Mouse (Mus musculus) myocyte (in vitro differentiated cells): ENCODE data around the gene Slc35e3.

ENCODE experiments used
- MAX ChIP-seq: IDR thresholded peaks from one replicate; pipeline ENCODE4 v1.6.1; 2011; ENCODE audit warnings: low read depth, mild to moderate bottlenecking, control low read depth
- MYOG ChIP-seq, 3 experiments: IDR thresholded peaks; one replicate each; pipeline ENCODE4 v1.6.1; 2011; ENCODE audit warnings: control low read depth in 2 of 3, low read depth in 2 of 3, mild to moderate bottlenecking in 2 of 3; ENCODE audit not compliant: insufficient read length in 2 of 3, control insufficient read depth in 1 of 3, insufficient read depth in 1 of 3
- POLR2A ChIP-seq: IDR thresholded peaks from one replicate; pipeline ENCODE4 v1.6.1; 2011; ENCODE audit warnings: low read depth, mild to moderate bottlenecking, control low read depth, moderate library complexity; ENCODE audit not compliant: insufficient read length
- USF1 ChIP-seq: IDR thresholded peaks from one replicate; pipeline ENCODE4 v1.6.1; 2011; ENCODE audit warnings: low read depth, mild to moderate bottlenecking, control low read depth, moderate library complexity

DNA sequence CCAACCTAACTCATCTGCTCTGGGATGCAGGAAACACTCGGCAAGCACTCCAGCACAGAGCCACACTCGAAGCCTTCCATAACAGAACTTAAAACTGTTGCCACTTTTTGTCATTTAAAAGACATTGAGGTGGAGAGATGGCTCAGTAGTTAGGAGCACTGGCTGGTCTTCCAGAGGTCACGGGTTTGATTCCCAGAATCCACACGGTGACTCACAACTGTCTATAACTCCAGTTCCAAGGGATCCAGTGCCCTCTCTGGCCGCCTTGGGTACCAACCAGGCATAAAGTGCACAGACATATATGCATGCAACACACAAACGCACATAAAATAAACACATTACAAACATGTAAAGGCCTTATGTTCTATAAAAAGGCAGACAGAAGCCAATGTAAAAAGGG lies 15.4 kb upstream of the Slc35e3 start:
- no peak for TF ChIP-seq POLR2A
- TF ChIP-seq USF1: no peak
- TF ChIP-seq MAX: no peak
- no peak for TF ChIP-seq MYOG (IDR thresholded peaks at IDR 0.05; ENCODE audit: control insufficient read depth in 1 of 3, insufficient read depth in 1 of 3, insufficient read length in 2 of 3, low read depth in 2 of 3)
